ENCODE assay signal across 8 mouse cellular contexts in genomic region chr17:35822964-35823937, GRCm38 (mm10). TPM values are rescaled to one million over a fixed set of nuclear protein-coding genes. Genes with fewer than 3 reads are reported as not detected.
DNase-seq lines count a peak whose midpoint lies in the region; ATAC-seq lines count a peak whose summit lies in the region.

Gene Flot1 (plus strand): TSS chr17:35823230.

- H3K4me3 ChIP-seq in heart, embryonic 10.5 days = peak within 1 kb of the TSS; percentile 86
- H3K4me3 ChIP-seq in kidney, embryonic 15.5 days (replicated peaks) = peak within 1 kb of the TSS; percentile 81
- H3K4me3 ChIP-seq in liver, embryonic 13.5 days (replicated peaks) = peak within 1 kb of the TSS; percentile 84
- peak within 1 kb of the TSS; percentile 78 for H3K4me3 ChIP-seq in stomach, embryonic 16.5 days (replicated peaks; ENCODE audit: low read length)

- no peaks in the 10 kb centered on the region for H3K9me3 ChIP-seq in heart, embryonic 10.5 days
- no peaks in the 10 kb centered on the region for H3K9me3 ChIP-seq in kidney, embryonic 15.5 days (replicated peaks)
- H3K9me3 ChIP-seq in liver, embryonic 13.5 days (replicated peaks) = no peaks in the 10 kb centered on the region
- H3K9me3 ChIP-seq in stomach, embryonic 16.5 days (replicated peaks; ENCODE audit: control insufficient read depth, low read length) = no peaks in the 10 kb centered on the region

- H3K9ac ChIP-seq in kidney, embryonic 15.5 days = peak within 1 kb of the TSS; percentile 69
- peak within 1 kb of the TSS; percentile 93 for H3K9ac ChIP-seq in liver, embryonic 13.5 days
- peak within 1 kb of the TSS; percentile 83 for H3K9ac ChIP-seq in stomach, embryonic 16.5 days (ENCODE audit: low read length)

- H3K4me2 ChIP-seq in kidney, embryonic 15.5 days = peak within 1 kb of the TSS; percentile 96
- H3K4me2 ChIP-seq in liver, embryonic 13.5 days = peak within 1 kb of the TSS; percentile 97
- peak within 1 kb of the TSS; percentile 98 for H3K4me2 ChIP-seq in stomach, embryonic 16.5 days (ENCODE audit: low read depth, low read length)

- DNase-seq in CD4-positive helper T cell, adult 2 months (ENCODE audit: low read depth, low spot score) = peak; percentile 88
- peak; percentile 90 for DNase-seq in brain, adult 2 months (ENCODE audit: low read depth, low spot score)
- peak; percentile 97 for DNase-seq in heart, embryonic 10.5 days (ENCODE audit: low spot score)
- DNase-seq in liver, embryonic 13.5 days = peak; percentile 84
- DNase-seq in neural tube, embryonic 10.5 days (ENCODE audit: extremely low spot score, low spot score) = peak; percentile 94

- ATAC-seq in erythroblast, adult 5-6 weeks (replicated peaks; ENCODE audit: low FRiP score, poor library complexity, severe bottlenecking) = peak; percentile 89
- ATAC-seq in kidney, embryonic 15.5 days (replicated peaks; ENCODE audit: low FRiP score) = peak; percentile 86
- peak; percentile 77 for ATAC-seq in liver, embryonic 13.5 days (ENCODE audit: low read depth)
- ATAC-seq in stomach, embryonic 16.5 days (ENCODE audit: insufficient read depth, low FRiP score) = peak; percentile 86

- peak within 1 kb of the TSS; percentile 96 for H3K27ac ChIP-seq in heart, embryonic 10.5 days
- H3K27ac ChIP-seq in kidney, embryonic 15.5 days = peak within 1 kb of the TSS; percentile 92
- H3K27ac ChIP-seq in liver, embryonic 13.5 days = peak within 1 kb of the TSS; percentile 97
- H3K27ac ChIP-seq in stomach, embryonic 16.5 days (ENCODE audit: low read length) = peak within 1 kb of the TSS; percentile 86

- H3K4me1 ChIP-seq in heart, embryonic 10.5 days = peaks cover 27% of the 10 kb centered on the region
- H3K4me1 ChIP-seq in kidney, embryonic 15.5 days = peaks cover 37% of the 10 kb centered on the region
- H3K4me1 ChIP-seq in liver, embryonic 13.5 days (replicated peaks) = peaks cover 75% of the 10 kb centered on the region
- peaks cover 12% of the 10 kb centered on the region; the same call in 1 of the 2 replicates for H3K4me1 ChIP-seq in stomach, embryonic 16.5 days (ENCODE audit: control insufficient read depth, insufficient read depth, low read length)

- under 1% methylated on average over 47 of the region's 47 CpGs for WGBS in heart, embryonic 10.5 days
- WGBS in kidney, embryonic 15.5 days = under 1% methylated on average over 47 of the region's 47 CpGs
- WGBS in liver, embryonic 13.5 days (ENCODE audit: insufficient replicate concordance) = 1% methylated on average over 45 of the region's 47 CpGs
- WGBS in stomach, embryonic 16.5 days = under 1% methylated on average over 47 of the region's 47 CpGs

- H3K36me3 ChIP-seq in heart, embryonic 10.5 days = peaks cover 38% of the 10 kb centered on the region
- peaks cover 33% of the 10 kb centered on the region for H3K36me3 ChIP-seq in kidney, embryonic 15.5 days
- H3K36me3 ChIP-seq in liver, embryonic 13.5 days = peaks cover 34% of the 10 kb centered on the region
- peaks cover 14% of the 10 kb centered on the region for H3K36me3 ChIP-seq in stomach, embryonic 16.5 days (ENCODE audit: control insufficient read depth, insufficient read depth, low read length)

- no peaks in the 10 kb centered on the region; the same call in 1 of the 2 replicates for H3K27me3 ChIP-seq in heart, embryonic 10.5 days (ENCODE audit: insufficient read depth, poor library complexity, severe bottlenecking)
- peaks cover 9% of the 10 kb centered on the region; the same call in 1 of the 2 replicates for H3K27me3 ChIP-seq in kidney, embryonic 15.5 days
- H3K27me3 ChIP-seq in liver, embryonic 13.5 days = no peaks in the 10 kb centered on the region
- no peaks in the 10 kb centered on the region for H3K27me3 ChIP-seq in stomach, embryonic 16.5 days (ENCODE audit: control insufficient read depth, insufficient read depth, low read length)

RNA-seq across cellular contexts. Expression of gene Flot1, which starts in this region (rescaled TPM):
- total RNA-seq in erythroblast, adult 5-6 weeks (2015; ENCODE audit: low replicate concordance) = 20.9 and 37.8 TPM in 2 replicates
- 26.1 and 57.7 TPM in 2 replicates for total RNA-seq in erythroblast, adult 5-6 weeks (2017; ENCODE audit: low replicate concordance)
- polyA plus RNA-seq in heart, embryonic 10.5 days (2016; fragmentation: Nextera tagmentation; extraction: Ambion mirVana) = 66.2 and 71.7 TPM in 2 replicates
- polyA plus RNA-seq in kidney, embryonic 15.5 days (2015; fragmentation: Nextera tagmentation; extraction: Ambion mirVana) = 42.3 and 44.6 TPM in 2 replicates
- polyA plus RNA-seq in liver, embryonic 13.5 days (2015; fragmentation: Nextera tagmentation; extraction: Ambion mirVana) = 38.2 and 38.5 TPM in 2 replicates
- polyA plus RNA-seq in stomach, embryonic 16.5 days (2015; fragmentation: Nextera tagmentation; extraction: Ambion mirVana) = 55.8 and 58.2 TPM in 2 replicates

Comparison
In these comparisons a context has a peak if more than half of its experiments do, and no peak if none do; other contexts are left out.
1. Peak in every context shown above with its lines: DNase-seq, ATAC-seq, H3K4me3 ChIP-seq and H3K27ac ChIP-seq.